Mouse (Mus musculus): ENCODE results near the gene Ptprc. TPM values are rescaled to one million over a fixed set of nuclear protein-coding genes. Genes with fewer than 3 reads are reported as not detected.

The Ptprc gene
- polyA plus RNA-seq, 1 experiment, result not detected

DNA sequence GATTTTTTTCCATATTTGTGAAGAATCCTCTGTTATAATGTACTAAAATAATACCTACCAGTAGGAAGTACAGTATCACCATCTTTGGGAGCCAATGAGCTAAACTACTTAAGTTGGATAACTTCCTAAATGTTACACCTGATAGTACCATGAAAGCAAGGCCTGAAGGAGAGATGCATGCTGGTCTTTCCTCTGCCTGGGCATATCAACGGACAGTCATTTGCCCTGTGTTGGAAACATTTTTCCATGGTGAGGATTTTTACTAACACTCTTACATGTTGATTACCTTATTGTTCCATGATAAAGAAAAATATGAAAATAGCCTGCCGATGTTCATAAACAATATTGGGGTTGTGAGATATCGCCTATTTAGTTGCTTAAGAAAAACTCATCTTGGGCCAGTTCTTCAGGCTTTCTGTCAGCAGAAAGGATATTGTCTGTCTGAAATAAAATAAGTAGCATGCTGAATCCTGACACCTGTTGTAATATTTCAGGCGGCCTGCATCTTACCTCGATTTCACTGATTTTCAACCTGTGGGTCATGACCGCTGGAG lies 38.4 kb downstream of the Ptprc start:
- Histone ChIP-seq H3K4me1 (ENCODE audit: control insufficient read depth, insufficient read depth, low read length) (no peaks in the 10 kb centered on the region), H3K9me3 (replicated peaks; ENCODE audit: control insufficient read depth, insufficient read depth, low read length, poor library complexity, severe bottlenecking) (no peaks in the 10 kb centered on the region), H3K9ac (ENCODE audit: low read depth, poor library complexity, severe bottlenecking) (no peak overlapping the region), H3K4me3 (ENCODE audit: low read depth, low read length) (no peak overlapping the region), H3K36me3 (ENCODE audit: control insufficient read depth, insufficient read depth, low read length, poor library complexity, severe bottlenecking) (no peaks in the 10 kb centered on the region), H3K27me3 (ENCODE audit: control insufficient read depth, insufficient read depth, low read length, poor library complexity, severe bottlenecking) (peaks cover 1% of the 10 kb centered on the region; the same call in 1 of the 2 replicates), H3K27ac (ENCODE audit: insufficient read depth, low read length) (no peak overlapping the region)
- TF ChIP-seq POLR2A (IDR thresholded peaks at IDR 0.05; ENCODE audit: insufficient read depth, low read length) (no peak), EP300 (IDR thresholded peaks at IDR 0.05; ENCODE audit: insufficient read depth, low read depth, low read length) (no peak), CTCF (IDR thresholded peaks at IDR 0.05; ENCODE audit: low read depth, low read length) (no peak)

DNA sequence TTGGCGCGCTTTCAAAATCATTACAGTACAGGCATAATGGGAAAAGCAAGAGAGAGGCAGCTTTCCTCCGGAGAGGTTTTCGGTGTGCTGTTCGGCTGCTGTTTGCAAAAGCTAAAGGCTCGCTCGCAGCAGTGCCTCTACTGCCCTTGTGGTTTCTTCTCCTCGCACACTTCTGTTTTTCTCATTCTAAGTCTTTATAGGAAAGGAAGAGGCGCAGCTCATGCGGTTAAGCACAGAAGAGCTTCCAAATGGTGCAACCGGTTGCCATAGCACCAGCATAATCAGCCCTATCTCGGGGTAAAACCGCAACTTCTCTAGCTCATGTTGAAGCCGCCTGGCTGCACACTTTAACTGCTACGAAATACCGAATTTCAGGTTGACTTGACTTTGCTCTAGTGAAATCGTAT lies 39.1 kb downstream of the Ptprc start:
- TF ChIP-seq CTCF (IDR thresholded peaks at IDR 0.05; ENCODE audit: low read depth, low read length), result no peak
- no peak for TF ChIP-seq POLR2A (IDR thresholded peaks at IDR 0.05; ENCODE audit: insufficient read depth, low read length)
- no peak for TF ChIP-seq EP300 (IDR thresholded peaks at IDR 0.05; ENCODE audit: insufficient read depth, low read depth, low read length)
- Histone ChIP-seq H3K4me1 (ENCODE audit: control insufficient read depth, insufficient read depth, low read length) (no peaks in the 10 kb centered on the region), H3K36me3 (ENCODE audit: control insufficient read depth, insufficient read depth, low read length, poor library complexity, severe bottlenecking) (no peaks in the 10 kb centered on the region), H3K27me3 (ENCODE audit: control insufficient read depth, insufficient read depth, low read length, poor library complexity, severe bottlenecking) (peaks cover 1% of the 10 kb centered on the region; the same call in 1 of the 2 replicates), H3K27ac (ENCODE audit: insufficient read depth, low read length) (no peak overlapping the region), H3K9me3 (replicated peaks; ENCODE audit: control insufficient read depth, insufficient read depth, low read length, poor library complexity, severe bottlenecking) (no peaks in the 10 kb centered on the region), H3K4me3 (ENCODE audit: low read depth, low read length) (no peak overlapping the region), H3K9ac (ENCODE audit: low read depth, poor library complexity, severe bottlenecking) (no peak overlapping the region)

DNA sequence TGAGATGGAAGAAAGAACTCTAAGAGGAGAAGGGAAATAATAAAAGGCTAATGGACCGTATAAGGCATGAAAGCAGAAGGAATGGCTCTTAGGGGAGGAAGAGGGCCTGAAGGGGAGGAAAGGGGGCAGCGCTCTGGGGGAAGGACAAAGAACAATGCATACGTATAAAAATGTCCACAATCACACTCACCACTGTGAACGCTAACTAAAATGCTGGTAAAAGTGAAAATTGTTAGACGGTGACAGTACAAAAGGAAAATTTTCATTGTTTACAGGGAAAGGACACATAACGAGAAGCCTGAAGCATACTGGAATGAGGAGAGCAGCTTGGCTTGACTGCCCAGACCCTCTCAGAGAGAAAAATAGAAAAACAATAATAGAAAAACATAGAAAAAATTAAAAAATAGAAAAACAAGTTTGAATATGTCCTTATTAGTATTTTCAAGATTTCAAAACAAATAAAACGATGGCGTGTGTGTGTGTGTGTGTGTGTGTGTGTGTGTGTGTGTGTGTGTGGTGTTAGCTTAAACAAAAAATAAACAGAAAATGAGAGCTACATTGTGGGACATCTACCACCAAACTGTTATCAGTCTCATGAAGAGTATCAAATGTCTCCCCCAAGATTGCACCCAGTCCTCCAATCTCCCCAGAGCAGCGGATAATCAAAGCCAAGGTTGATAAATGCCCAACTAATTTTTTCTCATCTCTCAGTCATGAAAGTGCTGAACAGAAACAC lies 39.7 kb downstream of the Ptprc start:
- H3K4me1 ChIP-seq (ENCODE audit: control insufficient read depth, insufficient read depth, low read length), result no peaks in the 10 kb centered on the region
- TF ChIP-seq EP300 (IDR thresholded peaks at IDR 0.05; ENCODE audit: insufficient read depth, low read depth, low read length), result no peak
- no peak for TF ChIP-seq CTCF (IDR thresholded peaks at IDR 0.05; ENCODE audit: low read depth, low read length)
- TF ChIP-seq POLR2A (IDR thresholded peaks at IDR 0.05; ENCODE audit: insufficient read depth, low read length), result no peak
- no peak overlapping the region for H3K9ac ChIP-seq (ENCODE audit: low read depth, poor library complexity, severe bottlenecking)
- H3K27me3 ChIP-seq (ENCODE audit: control insufficient read depth, insufficient read depth, low read length, poor library complexity, severe bottlenecking), result peaks cover 1% of the 10 kb centered on the region; the same call in 1 of the 2 replicates
- no peaks in the 10 kb centered on the region for H3K36me3 ChIP-seq (ENCODE audit: control insufficient read depth, insufficient read depth, low read length, poor library complexity, severe bottlenecking)
- no peak overlapping the region for H3K4me3 ChIP-seq (ENCODE audit: low read depth, low read length)
- no peak overlapping the region for H3K27ac ChIP-seq (ENCODE audit: insufficient read depth, low read length)
- no peaks in the 10 kb centered on the region for H3K9me3 ChIP-seq (replicated peaks; ENCODE audit: control insufficient read depth, insufficient read depth, low read length, poor library complexity, severe bottlenecking)

DNA sequence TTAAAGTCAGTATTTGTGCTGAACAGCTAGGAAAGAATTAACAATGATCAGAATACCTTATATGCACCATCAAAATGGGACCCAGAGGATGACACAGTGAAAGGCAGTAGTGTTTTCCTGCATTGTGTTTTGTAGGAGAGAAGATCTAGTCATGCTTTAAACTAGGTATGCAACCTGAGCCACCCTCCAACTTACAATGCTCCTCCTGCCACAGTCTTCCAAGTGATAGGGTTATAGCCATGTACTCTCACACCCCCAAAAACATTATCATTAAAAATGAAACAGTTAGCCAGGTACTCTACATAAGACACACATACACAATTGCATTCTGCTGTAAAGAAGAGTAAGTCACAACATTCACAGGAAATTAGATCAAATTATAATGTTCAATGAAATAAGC lies 40.4 kb downstream of the Ptprc start:
- H3K9ac ChIP-seq (ENCODE audit: low read depth, poor library complexity, severe bottlenecking), result no peak overlapping the region
- no peaks in the 10 kb centered on the region for H3K9me3 ChIP-seq (replicated peaks; ENCODE audit: control insufficient read depth, insufficient read depth, low read length, poor library complexity, severe bottlenecking)
- H3K27me3 ChIP-seq (ENCODE audit: control insufficient read depth, insufficient read depth, low read length, poor library complexity, severe bottlenecking), result peaks cover 1% of the 10 kb centered on the region; the same call in 1 of the 2 replicates
- H3K4me3 ChIP-seq (ENCODE audit: low read depth, low read length), result no peak overlapping the region
- H3K36me3 ChIP-seq (ENCODE audit: control insufficient read depth, insufficient read depth, low read length, poor library complexity, severe bottlenecking), result no peaks in the 10 kb centered on the region
- TF ChIP-seq CTCF (IDR thresholded peaks at IDR 0.05; ENCODE audit: low read depth, low read length) (no peak), EP300 (IDR thresholded peaks at IDR 0.05; ENCODE audit: insufficient read depth, low read depth, low read length) (no peak), POLR2A (IDR thresholded peaks at IDR 0.05; ENCODE audit: insufficient read depth, low read length) (no peak)
- H3K4me1 ChIP-seq (ENCODE audit: control insufficient read depth, insufficient read depth, low read length), result no peaks in the 10 kb centered on the region
- H3K27ac ChIP-seq (ENCODE audit: insufficient read depth, low read length), result no peak overlapping the region

DNA sequence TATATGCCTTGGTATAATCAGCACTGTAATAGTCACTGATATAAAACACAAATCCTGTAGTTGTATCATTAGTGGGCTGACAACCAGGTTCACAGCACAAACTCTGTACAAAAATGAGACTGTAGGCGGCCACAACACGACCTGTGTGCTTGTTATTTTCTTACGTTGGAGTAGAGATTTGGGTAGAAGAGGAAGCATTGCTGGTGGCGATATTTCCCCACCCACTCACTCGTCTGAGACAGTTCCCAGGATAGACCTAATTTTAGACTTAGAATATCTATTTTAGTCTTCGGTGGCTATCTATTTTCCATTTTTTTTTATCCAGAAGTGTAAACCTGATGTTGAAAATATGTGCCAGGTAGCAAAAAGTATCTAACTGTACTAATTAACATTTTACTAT lies 41.2 kb downstream of the Ptprc start:
- no peak overlapping the region for H3K4me3 ChIP-seq (ENCODE audit: low read depth, low read length)
- H3K27me3 ChIP-seq (ENCODE audit: control insufficient read depth, insufficient read depth, low read length, poor library complexity, severe bottlenecking), result peaks cover 1% of the 10 kb centered on the region; the same call in 1 of the 2 replicates
- no peak for TF ChIP-seq CTCF (IDR thresholded peaks at IDR 0.05; ENCODE audit: low read depth, low read length)
- H3K9me3 ChIP-seq (replicated peaks; ENCODE audit: control insufficient read depth, insufficient read depth, low read length, poor library complexity, severe bottlenecking), result no peaks in the 10 kb centered on the region
- no peaks in the 10 kb centered on the region for H3K4me1 ChIP-seq (ENCODE audit: control insufficient read depth, insufficient read depth, low read length)
- H3K9ac ChIP-seq (ENCODE audit: low read depth, poor library complexity, severe bottlenecking), result no peak overlapping the region
- no peak overlapping the region for H3K27ac ChIP-seq (ENCODE audit: insufficient read depth, low read length)
- H3K36me3 ChIP-seq (ENCODE audit: control insufficient read depth, insufficient read depth, low read length, poor library complexity, severe bottlenecking), result no peaks in the 10 kb centered on the region

DNA sequence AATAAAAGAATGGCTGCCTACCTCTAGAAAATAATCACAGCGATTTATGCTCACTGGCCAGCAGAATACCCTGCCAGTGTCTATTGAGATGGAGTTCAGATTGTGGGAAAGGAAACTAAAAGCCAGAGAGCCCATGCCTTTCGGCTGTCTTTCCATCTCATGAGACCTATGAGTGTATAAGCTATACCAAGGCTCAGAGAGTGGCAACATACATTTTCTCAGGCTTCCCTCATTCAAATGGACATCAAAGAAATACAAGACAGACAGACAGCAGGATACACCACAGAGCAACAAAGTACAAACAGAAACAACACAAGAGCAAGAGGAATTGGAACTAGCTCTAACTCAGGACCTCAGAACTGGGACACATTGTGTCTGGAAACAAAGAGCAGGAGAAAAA lies 43.8 kb downstream of the Ptprc start:
- H3K36me3 ChIP-seq (ENCODE audit: control insufficient read depth, insufficient read depth, low read length, poor library complexity, severe bottlenecking), result no peaks in the 10 kb centered on the region
- no peak overlapping the region for H3K9ac ChIP-seq (ENCODE audit: low read depth, poor library complexity, severe bottlenecking)
- no peaks in the 10 kb centered on the region for H3K9me3 ChIP-seq (replicated peaks; ENCODE audit: control insufficient read depth, insufficient read depth, low read length, poor library complexity, severe bottlenecking)
- H3K27ac ChIP-seq (ENCODE audit: insufficient read depth, low read length), result no peak overlapping the region
- no peaks in the 10 kb centered on the region for H3K27me3 ChIP-seq (ENCODE audit: control insufficient read depth, insufficient read depth, low read length, poor library complexity, severe bottlenecking)
- no peaks in the 10 kb centered on the region for H3K4me1 ChIP-seq (ENCODE audit: control insufficient read depth, insufficient read depth, low read length)
- TF ChIP-seq CTCF (IDR thresholded peaks at IDR 0.05; ENCODE audit: low read depth, low read length) (no peak), POLR2A (IDR thresholded peaks at IDR 0.05; ENCODE audit: insufficient read depth, low read length) (no peak), EP300 (IDR thresholded peaks at IDR 0.05; ENCODE audit: insufficient read depth, low read depth, low read length) (no peak)
- no peak overlapping the region for H3K4me3 ChIP-seq (ENCODE audit: low read depth, low read length)

Measured in ES-Bruce4 (cell line).